In genomic region chr5:136427772-136428497, GRCm38 (mm10) we compare ENCODE assay signal across 9 mouse cellular contexts.
DNase-seq lines count a peak whose midpoint lies in the region; ATAC-seq and TF ChIP-seq lines count a peak whose summit lies in the region.
"Had no signal": no experiment of that assay in that cellular context is flagged by ENCODE, and none has a peak within 500 bp of the region (broad histone marks: within the 10 kb centered on the region; RNA-seq: fewer than 3 reads in every experiment).

No protein-coding gene starts in this region.

- H3K36me3 ChIP-seq in liver, adult 2 months (ENCODE audit: control insufficient read depth, insufficient read depth, low read length) = no peaks in the 10 kb centered on the region
- H3K36me3 ChIP-seq in liver, embryonic 12.5 days = no peaks in the 10 kb centered on the region
- H3K36me3 ChIP-seq in hindbrain, embryonic 15.5 days = no peaks in the 10 kb centered on the region
- H3K36me3 ChIP-seq: neural tube, embryonic 12.5 days had no signal

- no peak for TF ChIP-seq CTCF in liver, adult 2 months (IDR thresholded peaks at IDR 0.05; ENCODE audit: low read depth, low read length)

- WGBS in liver, adult 2 months = 64% methylated on average over 13 of the region's 13 CpGs
- 69% methylated on average over 13 of the region's 13 CpGs for WGBS in liver, embryonic 12.5 days (ENCODE audit: insufficient replicate concordance)
- 47% methylated on average over 13 of the region's 13 CpGs for WGBS in hindbrain, embryonic 15.5 days

- no peak overlapping the region for H3K9ac ChIP-seq in liver, adult 2 months (ENCODE audit: low read depth, low read length)
- H3K9ac ChIP-seq in liver, embryonic 12.5 days = no peak overlapping the region
- H3K9ac ChIP-seq in hindbrain, embryonic 15.5 days = no peak overlapping the region
- H3K9ac ChIP-seq: neural tube, embryonic 12.5 days had no signal

- H3K27me3 ChIP-seq in liver, adult 2 months (ENCODE audit: control insufficient read depth, insufficient read depth, low read length) = no peaks in the 10 kb centered on the region
- no peaks in the 10 kb centered on the region for H3K27me3 ChIP-seq in liver, embryonic 12.5 days (replicated peaks)
- H3K27me3 ChIP-seq in hindbrain, embryonic 15.5 days = no peaks in the 10 kb centered on the region
- H3K27me3 ChIP-seq: neural tube, embryonic 12.5 days had no signal

- no peak for TF ChIP-seq POLR2A in liver, adult 2 months (IDR thresholded peaks at IDR 0.05; ENCODE audit: extremely low read depth, insufficient read depth, low read length)

- peak; percentile 23 for DNase-seq in liver, adult 2 months (ENCODE audit: extremely low read depth, low read depth, low spot score)
- peak; percentile 44 to 60 for DNase-seq in frontal cortex, adult 2 months (ENCODE audit: extremely low spot score in 1 of 2, low spot score in 1 of 2)
- DNase-seq in left cerebral cortex, postnatal 25 days (ENCODE audit: low spot score in 2 of 2) = peak; percentile 49 to 87
- DNase-seq in right cerebral cortex, postnatal 36 days (ENCODE audit: low spot score in 2 of 2) = peak; percentile 38 to 69
- no peak for DNase-seq in c-Kit-positive CD71-positive TER-119-positive erythroid progenitor cells, embryonic 14.5 days (ENCODE audit: low spot score)

- H3K4me3 ChIP-seq in liver, adult 2 months (ENCODE audit: insufficient read depth, low read depth, low read length) = no peak overlapping the region
- no peak overlapping the region for H3K4me3 ChIP-seq in liver, embryonic 12.5 days
- H3K4me3 ChIP-seq in hindbrain, embryonic 15.5 days = no peak overlapping the region
- H3K4me3 ChIP-seq: neural tube, embryonic 12.5 days had no signal

- H3K79me2 ChIP-seq in liver, adult 2 months (ENCODE audit: control insufficient read depth, insufficient read depth, low read length) = no peaks in the 10 kb centered on the region; the same call in 1 of the 2 replicates

- H3K4me2 ChIP-seq in liver, embryonic 12.5 days = no peak overlapping the region
- H3K4me2 ChIP-seq in hindbrain, embryonic 15.5 days = no peak overlapping the region
- H3K4me2 ChIP-seq: neural tube, embryonic 12.5 days had no signal

- no peaks in the 10 kb centered on the region for H3K4me1 ChIP-seq in liver, adult 2 months (ENCODE audit: control insufficient read depth, insufficient read depth, low read length)
- peaks cover 32% of the 10 kb centered on the region for H3K4me1 ChIP-seq in liver, embryonic 12.5 days
- H3K4me1 ChIP-seq in hindbrain, embryonic 15.5 days (replicated peaks) = peaks cover 27% of the 10 kb centered on the region

- H3K27ac ChIP-seq in liver, adult 2 months (replicated peaks; ENCODE audit: insufficient read depth, low read depth, low read length) = no peak overlapping the region
- H3K27ac ChIP-seq in liver, embryonic 12.5 days = no peak overlapping the region
- H3K27ac ChIP-seq in hindbrain, embryonic 15.5 days (replicated peaks) = peak overlapping the region; percentile 30
- H3K27ac ChIP-seq: neural tube, embryonic 12.5 days had no signal

- no peaks in the 10 kb centered on the region for H3K9me3 ChIP-seq in liver, embryonic 12.5 days (replicated peaks)
- no peaks in the 10 kb centered on the region for H3K9me3 ChIP-seq in hindbrain, embryonic 15.5 days
- H3K9me3 ChIP-seq: neural tube, embryonic 12.5 days had no signal

- no peak for ATAC-seq in liver, embryonic 12.5 days
- ATAC-seq in hindbrain, embryonic 15.5 days (ENCODE audit: low FRiP score, low read depth) = no peak
- ATAC-seq in erythroblast, adult 5-6 weeks (replicated peaks; ENCODE audit: low FRiP score, poor library complexity, severe bottlenecking) = no peak

- intact Hi-C loops in left cerebral cortex, postnatal 25 days (cut with DNase I) = loop anchor here (5.0 kb wide), 3 partner anchors 54 to 139 kb away; partner anchors contain the start of gene Cux1
